Mouse (Mus musculus): ENCODE measurements around the gene Foxk1.
A peak's percentile ranks its signal among the peaks of the same experiment; 100 is the strongest.

DNA sequence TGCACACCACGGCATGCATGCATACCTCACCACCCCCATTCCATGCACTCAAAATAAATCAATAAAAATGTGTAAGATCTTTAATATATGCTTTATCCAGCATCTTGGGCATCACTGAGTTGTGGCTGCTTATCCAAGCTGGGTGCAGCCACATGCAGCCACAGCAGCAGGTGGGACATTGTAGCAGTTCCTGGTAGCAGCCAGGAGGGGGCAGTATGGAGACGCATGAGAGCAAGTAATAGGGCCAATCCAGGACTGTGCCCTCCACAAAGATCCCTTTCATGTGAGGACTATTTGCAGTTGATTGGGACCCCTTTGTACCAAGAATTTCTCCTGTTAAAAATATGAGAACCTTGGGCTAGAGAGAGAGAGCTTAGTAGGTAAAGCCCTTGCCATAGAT is 81.2 kb downstream of the Foxk1 start:
- TF ChIP-seq UBTF (IDR thresholded peaks at IDR 0.05; ENCODE audit: borderline replicate concordance, insufficient read depth, low read depth, low read length) = no peak
- no peak for TF ChIP-seq GATA1 (IDR thresholded peaks at IDR 0.05; ENCODE audit: low read depth, low read length)
- no peak for TF ChIP-seq ETS1 (IDR thresholded peaks at IDR 0.05; ENCODE audit: low read depth, low read length)
- no peak for TF ChIP-seq EP300 (IDR thresholded peaks at IDR 0.05; ENCODE audit: low read depth in 1 of 2, low read length in 2 of 2)
- TF ChIP-seq JUND (IDR thresholded peaks at IDR 0.05; ENCODE audit: low read depth, low read length) = no peak
- TF ChIP-seq CHD2 (IDR thresholded peaks at IDR 0.05; ENCODE audit: low read length) = no peak
- no peak for TF ChIP-seq CHD1 (IDR thresholded peaks at IDR 0.05; ENCODE audit: low read depth, low read length)
- no peak for TF ChIP-seq ELF1 (IDR thresholded peaks at IDR 0.05; ENCODE audit: low read depth, low read length)
- no peak for TF ChIP-seq POLR2A (IDR thresholded peaks at IDR 0.05; ENCODE audit: control insufficient read depth in 1 of 2, insufficient read depth in 1 of 2, low read depth in 1 of 2, low read length in 2 of 2, poor library complexity in 1 of 2)
- TF ChIP-seq TCF12 (IDR thresholded peaks at IDR 0.05; ENCODE audit: low read depth, low read length) = no peak
- TF ChIP-seq ZC3H11A (IDR thresholded peaks at IDR 0.05; ENCODE audit: low read depth, low read length) = no peak; the same call in 1 of the 2 replicates
- TF ChIP-seq ZKSCAN1 (IDR thresholded peaks at IDR 0.05; ENCODE audit: low read depth, low read length) = no peak
- TF ChIP-seq CTCF (IDR thresholded peaks at IDR 0.05 in 2 of 3, conservative IDR thresholded peaks at IDR 0.05 in 1 of 3; ENCODE audit: control insufficient read depth in 1 of 3, insufficient read depth in 1 of 3, low read depth in 2 of 3, low read length in 3 of 3, poor library complexity in 1 of 3, severe bottlenecking in 1 of 3) = peak; percentile 77 to 94 (median 84)

Data from MEL (cell line).